Mouse (Mus musculus): ENCODE measurements around the gene Gm14419. TPM values are rescaled to one million over a fixed set of nuclear protein-coding genes. Genes with fewer than 3 reads are reported as not detected.

Gene Gm14419
- total RNA-seq (2023), result 1 to 10 TPM; 2.0 to 3.4 TPM

DNA sequence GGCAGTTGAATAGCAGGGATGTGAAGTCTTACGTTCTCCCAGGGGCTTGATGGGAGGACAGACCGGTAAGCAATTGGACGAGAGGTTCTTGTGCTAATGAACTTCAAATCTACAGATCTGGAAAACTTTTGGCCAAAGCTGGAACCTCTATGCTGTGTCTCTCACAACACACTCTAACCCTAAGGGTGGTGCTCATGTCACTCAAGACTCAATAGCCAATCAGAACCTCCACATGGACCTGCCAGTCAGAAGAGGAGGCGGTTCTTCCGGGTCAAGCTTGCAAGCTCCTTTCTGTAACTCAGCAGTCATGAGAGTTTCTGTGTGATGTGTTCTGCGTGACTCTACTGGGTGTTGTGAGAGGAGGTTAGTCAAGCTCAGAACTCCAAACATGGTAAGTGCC is at the start of gene Gm14419:
TSS of gene Gm14419 (plus strand) at position 301 of the 400 bp plus-strand sequence.

Other genes with a start within 250 kb of the Gm14419 start
- gene Gm14295, start 202.3 kb upstream of the Gm14419 start, total RNA-seq (2023), result 1 to 10 TPM; 1.4 to 3.1 TPM
- gene Gm14408, start 169.8 kb upstream of the Gm14419 start, total RNA-seq (2023), result not detected
- 1 to 10 TPM in 1 of 2 experiments, under 1 TPM in 1; 0.56 to 2.2 TPM for gene Gm14296, start 73.1 kb upstream of the Gm14419 start, total RNA-seq (2023)
- not detected for gene Gm14401, start 73.4 kb downstream of the Gm14419 start, total RNA-seq (2023)
- gene Gm14410, start 205.5 kb downstream of the Gm14419 start, total RNA-seq (2023), result 10 to 100 TPM; 11.9 to 13.6 TPM

All from T-cell, adult 66 days (primary cell).